Mouse (Mus musculus) heart, postnatal 0 days (tissue): Measurements from ENCODE around the gene Cpeb3.

Source experiments
- CTCF ChIP-seq: IDR thresholded peaks from 2 replicates; pipeline ENCODE4 v1.5.1; 2016; ENCODE audit warnings: antibody characterized with exemption, control low read depth, low read depth
- EP300 ChIP-seq: IDR thresholded peaks from 2 replicates; pipeline ENCODE4 v1.6.1; 2016; ENCODE audit warnings: antibody characterized with exemption, low read depth

DNA sequence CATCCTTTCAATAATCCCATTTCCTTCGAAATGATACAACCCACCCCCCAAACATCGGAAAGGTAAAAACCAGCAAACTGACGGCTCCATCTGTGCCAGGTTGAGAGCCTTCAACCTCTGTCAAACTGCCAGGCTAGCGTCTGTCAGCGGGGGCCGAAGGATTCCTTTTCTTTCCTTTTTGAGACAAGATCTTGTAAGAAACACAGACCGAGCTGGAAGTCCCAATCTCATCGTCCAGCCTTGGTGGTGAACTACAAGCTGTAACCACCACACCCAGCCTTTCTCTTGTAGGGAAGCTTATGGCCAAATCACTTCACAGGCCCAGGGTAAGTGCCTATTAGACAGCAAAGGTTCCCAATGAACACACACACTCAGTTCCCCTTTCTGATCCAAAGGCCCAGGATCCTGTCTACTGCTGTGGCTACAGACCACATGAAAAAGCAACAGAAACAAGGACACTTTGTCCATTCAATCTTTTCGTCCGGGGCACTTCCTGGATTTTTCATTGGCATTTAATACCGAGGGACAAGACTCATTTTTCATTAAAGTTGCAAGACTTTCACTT, 35.8 kb downstream of the Cpeb3 start:
- TF ChIP-seq CTCF (no peak), EP300 (no peak)
